ENCODE assay signal across 8 mouse cellular contexts in genomic region chr12:85745827-85746695, GRCm38 (mm10). TPM values are rescaled to one million over a fixed set of nuclear protein-coding genes. Genes with fewer than 3 reads are reported as not detected.
A peak's percentile ranks its signal among the peaks of the same experiment; 100 is the strongest.
DNase-seq lines count a peak whose midpoint lies in the region; ATAC-seq and TF ChIP-seq lines count a peak whose summit lies in the region.

Flvcr2 (plus strand) TSS chr12:85746539.

- no peaks in the 10 kb centered on the region for H3K9me3 ChIP-seq in ES-E14 (ENCODE audit: control insufficient read depth, insufficient read depth, low read depth, low read length)
- H3K9me3 ChIP-seq in hindbrain, embryonic 10.5 days = no peaks in the 10 kb centered on the region
- no peaks in the 10 kb centered on the region for H3K9me3 ChIP-seq in lung, embryonic 15.5 days

- H3K36me3 ChIP-seq in ES-E14 (ENCODE audit: control insufficient read depth, insufficient read depth, low read length, poor library complexity, severe bottlenecking) = no peaks in the 10 kb centered on the region
- no peaks in the 10 kb centered on the region for H3K36me3 ChIP-seq in hindbrain, embryonic 10.5 days
- no peaks in the 10 kb centered on the region for H3K36me3 ChIP-seq in lung, embryonic 15.5 days

- peak within 1 kb of the TSS; percentile 98 for H3K4me2 ChIP-seq in lung, embryonic 15.5 days

- no peak within 1 kb of the TSS for H3K27ac ChIP-seq in ES-E14 (ENCODE audit: insufficient read depth, low read depth, low read length, poor library complexity, severe bottlenecking)
- peak within 1 kb of the TSS; percentile 50 for H3K27ac ChIP-seq in hindbrain, embryonic 10.5 days
- H3K27ac ChIP-seq in lung, embryonic 15.5 days = peak within 1 kb of the TSS; percentile 78
- no peak within 1 kb of the TSS for H3K27ac ChIP-seq in olfactory bulb, adult 2 months (ENCODE audit: insufficient read depth, low read depth, low read length)

- TF ChIP-seq POLR2A in olfactory bulb, adult 2 months (IDR thresholded peaks at IDR 0.05; ENCODE audit: insufficient read depth, low read depth, low read length) = no peak

- peaks cover 31% of the 10 kb centered on the region for H3K27me3 ChIP-seq in hindbrain, embryonic 10.5 days (ENCODE audit: insufficient read depth, poor library complexity, severe bottlenecking)
- peaks cover 9% of the 10 kb centered on the region; the same call in 1 of the 2 replicates for H3K27me3 ChIP-seq in lung, embryonic 15.5 days

- peak within 1 kb of the TSS; percentile 61 for H3K9ac ChIP-seq in ES-E14 (ENCODE audit: insufficient read depth, low read depth, low read length, poor library complexity, severe bottlenecking)
- peak within 1 kb of the TSS; percentile 44 for H3K9ac ChIP-seq in lung, embryonic 15.5 days

- peak; percentile 95 for ATAC-seq in frontal cortex, adult (ENCODE audit: low TSS enrichment)
- peak; percentile 91 for ATAC-seq in lung, embryonic 15.5 days (ENCODE audit: borderline replicate concordance, extremely low read depth, low FRiP score, low TSS enrichment)

- in situ Hi-C loops in ES-E14 (cut with MboI; ENCODE audit: low sequenced_read_pairs in 2 of 2, unreplicated experiment in 2 of 2) = no loop called here

- peak; percentile 70; the same call in 1 of the 2 replicates for TF ChIP-seq CTCF in olfactory bulb, adult 2 months (IDR thresholded peaks at IDR 0.05; ENCODE audit: insufficient read depth, low read depth, low read length)

- under 1% methylated on average over 51 of the region's 51 CpGs for WGBS in hindbrain, embryonic 10.5 days
- under 1% methylated on average over 49 of the region's 51 CpGs for WGBS in lung, embryonic 15.5 days
- 1% methylated on average over 51 of the region's 51 CpGs for WGBS in olfactory bulb, adult 2 months

- H3K4me3 ChIP-seq in ES-E14 (ENCODE audit: insufficient read depth in 1 of 2, low read depth in 1 of 2, low read length in 2 of 2, poor library complexity in 1 of 2, severe bottlenecking in 1 of 2) = peak within 1 kb of the TSS; percentile 72 to 76
- peak within 1 kb of the TSS; percentile 61 for H3K4me3 ChIP-seq in hindbrain, embryonic 10.5 days
- peak within 1 kb of the TSS; percentile 51 for H3K4me3 ChIP-seq in lung, embryonic 15.5 days
- peak within 1 kb of the TSS; percentile 38 for H3K4me3 ChIP-seq in olfactory bulb, adult 2 months (ENCODE audit: insufficient read depth, low read depth, low read length)

- DNase-seq in ES-E14 (ENCODE audit: low read depth, low spot score) = peak; percentile 71
- peak; percentile 57 to 65 for DNase-seq in cerebellum, adult 18-20 months
- DNase-seq in hindbrain, embryonic 10.5 days (ENCODE audit: low spot score) = peak; percentile 77
- DNase-seq in layer of hippocampus, adult 9-10 months (ENCODE audit: low spot score) = peak; percentile 46
- peak; percentile 37 to 75 for DNase-seq in thymus, postnatal 10 days (ENCODE audit: low spot score in 2 of 2)

- peaks cover 0 to 6% of the 10 kb centered on the region in 2 experiments; a peak in 1 of 4 replicates for H3K4me1 ChIP-seq in ES-E14 (ENCODE audit: control insufficient read depth in 2 of 2, insufficient read depth in 2 of 2, low read length in 2 of 2, poor library complexity in 1 of 2)
- peaks cover 15% of the 10 kb centered on the region for H3K4me1 ChIP-seq in hindbrain, embryonic 10.5 days (replicated peaks)
- 0 out of 2 replicates have a peak, but pooled peaks cover 4% of the 10 kb centered on the region for H3K4me1 ChIP-seq in lung, embryonic 15.5 days
- peaks cover 14% of the 10 kb centered on the region for H3K4me1 ChIP-seq in olfactory bulb, adult 2 months (ENCODE audit: control insufficient read depth, insufficient read depth, low read length)

TF ChIP-seq in ES-E14, 5 proteins besides CTCF, POLR2A, EP300 and RAD21:
- TF ChIP-seq MAFK (IDR thresholded peaks at IDR 0.05; ENCODE audit: insufficient read depth, low read depth, low read length) (no peak), ZNF384 (IDR thresholded peaks at IDR 0.05; ENCODE audit: low read depth, low read length) (no peak), ZC3H11A (IDR thresholded peaks at IDR 0.05; ENCODE audit: borderline replicate concordance, low read depth, low read length) (no peak), CHD2 (IDR thresholded peaks at IDR 0.05; ENCODE audit: low read depth, low read length) (no peak), HCFC1 (IDR thresholded peaks at IDR 0.05; ENCODE audit: borderline replicate concordance, insufficient read depth, low read length) (no peak; the same call in 1 of the 2 replicates)

RNA-seq across cellular contexts. Expression of gene Flvcr2, which starts in this region (rescaled TPM):
- 5.9 and 6.7 TPM in 2 replicates for total RNA-seq in ES-E14 (2012; rRNA removed)
- 0.90 and 1.0 TPM in 2 replicates for polyA plus RNA-seq in hindbrain, embryonic 10.5 days (2016; fragmentation: Nextera tagmentation; extraction: Ambion mirVana)
- polyA plus RNA-seq in lung, embryonic 15.5 days (2015; fragmentation: Nextera tagmentation; extraction: Ambion mirVana) = 3.6 and 5.1 TPM in 2 replicates
- polyA plus RNA-seq in olfactory bulb, adult 2 months (2012; ENCODE audit: insufficient read depth, insufficient read length, low replicate concordance, missing spikeins) = not detected in 2 replicates

Comparison
In these comparisons a context has a peak if more than half of its experiments do, and no peak if none do; other contexts are left out.
1. H3K27ac ChIP-seq: peak in hindbrain, embryonic 10.5 days (single experiment) and lung, embryonic 15.5 days (single experiment); none in ES-E14 (single experiment) and olfactory bulb, adult 2 months (single experiment).
2. Peak in every context shown above with its lines, with median percentiles within 50 percentile points of each other: DNase-seq and H3K4me3 ChIP-seq.